Mouse (Mus musculus) gastrocnemius, postnatal 10 days (tissue): ENCODE measurements around the gene Cd164. TPM values are rescaled to one million over a fixed set of nuclear protein-coding genes. Genes with fewer than 3 reads are reported as not detected.

Source experiments
- DNase-seq: peaks from one replicate; pipeline ENCODE4 v3.0.0; 2021; ENCODE audit warnings: mixed read lengths
- total RNA-seq, 2 experiments: library from RNA; stranded (reverse); gene quantifications; 2 replicates each; pipeline ENCODE4 v1.2.3; 2021

Gene Cd164
- total RNA-seq, 2 experiments from 2014 or later, result 173 to 184 TPM

DNA sequence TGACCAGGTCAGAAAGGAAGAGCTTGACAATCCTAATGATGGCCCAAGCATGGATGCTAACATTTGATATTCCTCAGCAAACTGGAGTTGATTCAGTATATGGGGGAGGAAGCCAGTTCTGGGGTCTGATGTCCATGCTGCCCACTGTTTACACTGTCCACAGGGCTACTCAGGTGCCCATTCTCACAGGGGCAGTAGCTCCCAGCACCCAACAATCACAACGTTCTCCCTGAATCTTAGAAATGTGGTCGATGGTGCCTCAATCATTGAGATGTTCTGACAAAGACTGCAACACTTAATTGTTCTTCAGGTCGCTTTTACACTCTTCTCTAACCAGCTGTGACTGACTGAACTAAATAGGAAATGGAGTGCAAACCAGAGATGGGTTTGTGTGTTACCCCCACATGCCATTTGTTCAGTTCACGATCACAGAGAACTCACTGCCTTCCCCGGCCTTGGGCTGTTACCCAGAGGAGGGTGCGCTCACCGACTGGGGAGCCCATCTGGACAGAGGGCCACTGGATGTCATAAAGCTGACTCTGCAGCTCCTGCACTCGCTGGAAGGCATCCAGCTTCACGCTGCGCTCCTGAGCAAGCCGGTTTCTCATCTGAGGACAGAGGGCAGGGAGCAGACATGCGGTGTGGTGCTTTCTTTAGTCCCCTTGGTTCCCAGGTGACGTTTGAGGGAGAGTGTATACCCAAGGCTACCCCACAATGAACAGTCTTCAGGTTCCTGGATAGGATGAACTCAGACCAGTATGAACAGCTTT is 27.4 kb downstream of the Cd164 start:
- peak; percentile 42 for DNase-seq

DNA sequence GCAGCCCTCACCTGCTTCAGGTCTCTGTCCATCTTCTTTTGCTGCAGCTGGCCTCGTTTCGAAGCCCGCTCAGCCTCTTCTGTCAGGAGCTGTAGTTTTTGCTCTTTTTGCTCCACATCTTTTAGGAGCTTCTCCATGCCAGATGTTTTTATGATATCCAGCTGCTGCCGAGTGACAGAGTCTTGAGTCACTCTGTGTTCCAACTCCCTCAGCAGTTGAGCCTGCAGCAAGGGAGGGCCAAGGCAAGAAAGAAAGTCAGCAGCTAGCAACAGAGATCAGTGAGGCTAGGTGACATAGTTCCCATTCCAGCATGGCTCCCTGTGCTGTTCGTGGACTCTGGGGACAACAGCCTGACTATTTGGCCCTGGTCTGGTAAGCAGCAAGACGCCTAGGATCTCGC is 31.5 kb downstream of the Cd164 start:
- DNase-seq, result no peak

DNA sequence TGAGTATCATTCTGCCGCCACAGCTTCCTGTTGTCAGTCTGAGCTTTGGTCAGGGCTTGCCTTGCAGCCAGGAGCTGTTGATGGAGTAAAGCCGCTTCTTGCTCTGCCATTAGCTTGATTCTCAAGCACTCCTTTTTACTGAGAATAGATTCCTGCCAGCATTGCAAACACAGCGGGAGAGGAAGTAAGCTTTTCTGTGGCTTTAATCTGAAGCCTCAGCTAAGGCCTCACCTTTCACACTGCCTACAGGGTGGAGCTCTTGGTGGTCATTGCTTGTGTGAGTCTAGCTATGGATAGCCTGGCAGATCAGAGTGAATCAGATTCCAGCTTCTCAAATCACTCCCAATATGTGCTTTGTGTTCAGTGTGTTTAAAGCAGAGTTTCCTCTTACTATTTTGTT is 33.1 kb downstream of the Cd164 start:
- DNase-seq, result no peak

DNA sequence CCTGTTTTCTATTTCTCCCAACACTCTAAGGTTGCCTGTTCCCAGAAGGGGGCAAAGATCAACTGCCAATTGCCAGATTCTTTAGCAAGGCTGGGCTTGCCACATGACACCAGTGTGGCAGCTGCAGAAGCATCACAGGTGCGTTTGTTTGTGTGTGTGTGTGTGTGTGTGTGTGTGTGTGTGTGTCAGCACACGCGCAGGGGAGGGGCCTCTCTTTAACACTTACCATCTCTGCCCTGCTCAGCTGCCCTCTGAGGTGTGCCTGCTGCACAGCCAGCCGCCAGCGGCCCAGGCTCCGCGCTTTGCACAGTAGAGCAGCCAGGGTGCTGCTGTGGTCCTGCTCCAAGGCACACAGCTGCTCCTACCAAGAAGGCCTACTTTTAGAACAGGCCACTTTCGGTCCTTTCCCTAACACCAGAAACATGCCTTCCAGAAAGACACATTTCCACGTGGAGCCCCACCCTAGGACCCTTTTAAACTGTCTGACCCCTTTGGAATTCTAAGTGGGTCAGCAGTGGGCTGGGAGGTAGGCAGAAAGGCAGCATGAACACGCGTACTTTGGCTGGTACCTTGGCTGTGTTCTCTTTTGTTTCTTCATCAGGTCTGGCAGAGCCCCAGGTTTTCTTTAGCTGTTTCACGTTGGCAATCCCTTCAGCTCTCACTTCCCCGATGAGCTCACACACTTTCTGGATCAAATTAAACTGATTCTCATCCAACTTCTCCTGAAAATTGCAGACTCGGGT is 33.8 kb downstream of the Cd164 start:
- DNase-seq, result peak; percentile 48

DNA sequence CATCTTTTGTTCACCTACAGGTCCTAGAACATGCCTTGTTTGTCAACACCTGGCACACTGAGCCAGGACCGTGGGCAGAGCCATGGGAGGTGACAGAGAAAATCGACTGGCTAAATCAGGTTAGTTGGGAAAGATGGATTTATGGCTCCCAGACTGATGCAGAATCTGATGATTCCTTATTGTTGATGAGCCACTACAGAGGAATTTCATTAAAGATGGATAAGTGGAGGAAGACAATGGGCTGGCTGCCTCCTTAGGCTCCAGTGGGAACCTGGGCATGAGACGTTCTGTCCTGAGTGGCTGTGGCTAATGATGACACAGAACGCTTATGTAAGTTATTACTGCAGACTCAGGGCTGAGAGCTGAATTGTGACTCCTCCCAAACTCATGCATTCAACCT is 34.5 kb downstream of the Cd164 start:
- no peak for DNase-seq

DNA sequence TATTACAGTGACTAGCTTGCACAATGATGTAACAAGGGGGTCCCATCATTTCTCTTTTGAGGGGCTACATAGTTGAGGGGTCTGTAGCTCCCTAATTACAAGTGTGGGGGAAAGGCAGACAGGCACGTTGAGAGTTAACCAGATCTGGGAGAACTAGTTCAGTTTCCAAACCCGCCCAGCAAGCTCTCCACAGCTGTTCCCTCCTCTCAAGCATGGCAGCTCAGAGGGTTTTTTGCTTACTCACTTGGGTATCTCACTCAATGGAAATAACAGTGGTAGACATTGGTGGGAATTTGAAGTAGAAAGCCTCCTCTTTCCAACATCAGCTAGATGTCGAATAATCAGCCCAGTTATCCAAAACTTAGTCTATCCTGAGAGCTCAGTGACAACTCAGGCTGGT is 35.9 kb downstream of the Cd164 start:
- no peak for DNase-seq

DNA sequence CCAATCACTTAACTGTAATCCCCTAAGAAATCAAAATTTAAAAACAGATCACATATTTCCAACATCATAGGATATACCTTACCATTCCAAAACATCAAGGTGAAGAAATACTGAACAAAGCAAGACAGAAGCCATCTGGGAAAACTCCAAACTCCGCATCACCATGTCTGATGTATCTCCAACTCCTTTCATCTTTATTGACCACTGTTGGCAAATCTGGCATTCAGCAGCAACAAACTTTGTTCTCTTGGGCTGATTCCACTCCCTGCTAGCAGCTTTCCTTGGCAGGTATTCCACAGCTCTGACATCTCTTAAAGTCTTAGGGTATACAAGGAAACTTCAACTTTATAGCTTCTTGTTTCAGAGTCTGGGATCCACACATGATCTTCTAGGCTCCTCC is 39.2 kb downstream of the Cd164 start:
- no peak for DNase-seq

DNA sequence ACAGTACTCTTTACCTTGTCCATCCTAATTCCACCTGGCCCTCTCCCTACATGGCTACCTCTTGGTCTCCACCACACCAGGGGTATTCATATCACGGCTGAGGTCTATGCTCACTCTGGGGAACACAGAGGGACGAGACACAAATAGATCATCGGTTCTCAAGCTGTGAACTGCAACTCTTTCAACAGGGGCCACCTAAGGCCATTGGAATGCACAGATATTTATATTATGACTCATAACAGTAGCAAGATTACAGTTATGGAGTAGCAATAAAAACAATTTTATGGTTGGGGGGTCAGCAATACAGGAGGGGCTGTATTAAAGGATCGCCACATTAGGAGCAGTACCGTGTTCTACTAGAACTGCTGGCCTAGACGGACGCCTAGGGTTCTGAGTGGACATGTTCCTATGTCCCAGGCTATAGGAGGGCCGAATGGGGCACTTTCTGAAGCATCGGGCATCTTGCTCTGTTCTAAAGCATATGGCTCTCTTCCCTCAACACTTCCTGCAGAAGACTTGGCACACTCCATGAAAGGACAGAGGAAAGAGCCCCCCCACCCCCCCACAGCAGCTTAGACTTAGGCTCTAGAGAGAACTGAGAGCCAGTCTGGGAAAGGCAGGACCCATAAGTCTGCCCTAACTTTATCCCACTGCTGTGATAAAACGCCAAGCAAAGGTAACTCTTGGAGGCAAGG is 42.6 kb downstream of the Cd164 start:
- no peak for DNase-seq

DNA sequence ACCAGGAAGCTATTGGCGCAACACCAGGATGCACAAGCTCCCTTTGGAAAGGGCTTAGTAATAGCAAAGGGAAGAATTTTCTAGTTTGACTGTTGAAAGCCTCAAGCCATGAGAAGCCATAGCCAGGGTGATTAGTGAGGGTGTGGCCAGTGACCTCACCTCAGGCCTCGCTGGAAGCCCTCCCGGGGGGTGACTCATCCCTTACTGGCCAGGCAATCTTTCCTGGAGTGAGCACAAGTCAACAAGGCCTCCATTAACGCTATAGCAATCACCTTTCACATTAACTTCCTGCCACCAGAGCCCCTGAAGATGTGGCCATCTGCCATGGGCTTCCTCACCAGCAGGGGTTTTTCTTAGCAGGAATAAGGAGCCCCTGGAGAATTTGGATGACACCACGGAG is 45.9 kb downstream of the Cd164 start:
- DNase-seq, result peak; percentile 69

DNA sequence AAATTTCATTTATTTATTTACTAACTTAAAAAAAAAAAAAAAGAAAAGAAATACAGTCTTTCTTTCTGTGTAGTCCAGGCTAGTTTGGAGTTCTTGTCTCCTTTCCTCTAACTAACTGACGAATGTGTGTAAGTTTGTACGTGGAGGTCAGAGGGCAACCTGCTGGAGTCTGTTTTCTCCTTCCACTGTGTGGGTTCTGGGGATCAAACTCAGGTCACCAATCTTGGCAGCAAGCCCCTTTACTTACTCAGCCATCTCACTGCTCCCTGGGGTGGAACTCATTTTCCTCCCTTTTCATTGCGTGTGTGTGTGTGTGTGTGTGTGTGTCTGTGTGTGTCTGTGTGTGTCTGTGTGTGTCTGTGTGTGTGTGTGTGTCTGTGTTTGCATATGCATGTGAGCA is 49.1 kb downstream of the Cd164 start:
- DNase-seq, result no peak

DNA sequence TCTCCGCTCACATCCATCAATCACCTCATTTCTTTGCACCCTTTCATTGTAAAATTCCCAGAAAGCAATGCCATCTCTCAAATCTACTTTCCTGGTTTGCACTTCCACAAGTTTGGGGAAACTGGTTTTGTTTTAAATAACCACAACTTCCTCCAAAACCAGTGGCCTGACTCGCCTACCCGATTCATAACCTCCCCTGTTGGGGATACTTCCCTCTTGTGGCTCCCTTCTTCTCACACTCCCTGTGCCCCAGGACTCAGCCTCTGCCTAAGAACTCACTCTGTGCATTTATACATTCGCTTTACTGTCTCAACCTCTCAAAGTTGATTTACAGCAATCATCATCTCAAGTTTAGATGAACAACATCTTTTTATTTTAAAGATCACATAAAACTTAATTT is 51.9 kb downstream of the Cd164 start:
- no peak for DNase-seq

DNA sequence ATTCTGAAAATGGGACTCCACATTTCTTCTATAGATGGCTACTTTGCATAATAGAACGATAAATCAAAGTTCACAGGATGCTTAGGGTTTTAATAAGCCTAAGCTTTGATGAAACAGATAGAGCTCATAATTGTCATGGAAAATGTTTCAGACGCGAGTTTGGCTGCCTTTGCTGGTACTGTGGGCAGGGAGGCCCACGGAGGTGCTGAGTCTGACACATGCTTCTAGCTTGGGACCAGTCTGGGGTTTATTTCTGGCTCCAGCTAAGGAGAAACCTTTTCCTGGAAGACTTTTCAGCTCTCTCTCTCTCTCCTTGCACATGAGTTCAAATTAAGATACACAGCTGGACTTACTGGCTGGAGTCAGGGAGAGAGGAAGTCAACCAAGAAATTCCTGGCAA is 53.1 kb downstream of the Cd164 start:
- no peak for DNase-seq

DNA sequence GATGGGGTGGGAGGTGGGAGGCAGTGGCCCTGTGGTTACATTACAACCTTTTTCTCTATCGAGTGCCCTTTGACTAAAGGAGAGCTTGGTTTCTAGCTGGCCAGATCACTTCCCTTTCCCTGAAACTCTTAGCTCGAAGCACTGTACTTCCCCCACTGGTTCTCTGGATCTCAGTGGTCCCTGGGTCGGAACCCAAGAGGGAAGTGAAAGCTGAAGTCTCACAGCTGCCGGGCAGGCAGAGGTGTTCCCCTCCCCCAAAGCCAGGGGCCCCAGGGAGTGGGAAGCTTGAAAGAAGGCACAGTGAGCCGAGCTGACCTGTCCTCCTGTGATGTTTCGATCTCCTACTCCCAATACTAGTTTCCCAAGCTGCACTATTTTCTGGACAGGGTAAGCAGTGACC is 54.0 kb downstream of the Cd164 start:
- DNase-seq, result no peak

DNA sequence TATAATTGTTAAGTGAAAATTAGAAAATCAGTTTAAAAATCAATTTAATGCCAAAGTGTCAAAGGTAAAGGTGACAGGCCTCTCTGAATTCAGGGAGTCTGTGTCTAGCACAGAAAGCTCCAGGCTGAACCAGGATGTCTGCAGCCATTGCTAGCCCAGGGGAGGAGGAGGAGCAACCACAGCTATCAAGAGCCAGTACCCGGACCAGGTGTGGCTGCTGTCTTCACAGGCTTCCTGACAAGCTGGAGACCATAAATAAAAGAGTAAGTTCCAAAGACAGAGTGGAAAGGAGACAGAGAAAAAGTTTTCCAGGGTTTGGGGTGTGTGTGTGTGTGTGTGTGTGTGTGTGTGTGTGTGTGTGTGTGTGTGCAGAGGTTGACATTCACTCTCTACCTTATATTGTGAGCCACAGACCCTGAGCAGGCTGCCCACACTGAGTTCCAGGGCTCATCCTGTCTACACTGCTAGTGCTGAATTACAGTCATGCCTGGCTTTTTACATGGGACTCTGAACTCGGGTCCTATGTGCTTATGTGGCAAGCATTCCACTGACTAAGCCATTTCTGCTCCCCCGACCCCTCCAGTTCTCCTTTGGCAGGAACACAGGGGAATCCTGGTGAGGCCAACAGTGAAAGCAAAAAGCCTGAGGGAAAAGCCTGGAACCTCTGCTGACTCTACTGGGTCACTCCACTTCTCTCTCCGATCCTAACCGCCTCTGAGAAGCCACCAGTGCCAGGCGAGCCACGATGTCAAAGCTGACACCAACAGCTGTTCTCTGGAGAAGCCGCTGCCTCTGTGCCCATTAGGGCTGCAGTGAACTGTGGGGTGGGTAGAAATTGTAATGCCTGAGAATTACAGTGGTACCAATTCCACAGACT is 56.5 kb downstream of the Cd164 start:
- no peak for DNase-seq

DNA sequence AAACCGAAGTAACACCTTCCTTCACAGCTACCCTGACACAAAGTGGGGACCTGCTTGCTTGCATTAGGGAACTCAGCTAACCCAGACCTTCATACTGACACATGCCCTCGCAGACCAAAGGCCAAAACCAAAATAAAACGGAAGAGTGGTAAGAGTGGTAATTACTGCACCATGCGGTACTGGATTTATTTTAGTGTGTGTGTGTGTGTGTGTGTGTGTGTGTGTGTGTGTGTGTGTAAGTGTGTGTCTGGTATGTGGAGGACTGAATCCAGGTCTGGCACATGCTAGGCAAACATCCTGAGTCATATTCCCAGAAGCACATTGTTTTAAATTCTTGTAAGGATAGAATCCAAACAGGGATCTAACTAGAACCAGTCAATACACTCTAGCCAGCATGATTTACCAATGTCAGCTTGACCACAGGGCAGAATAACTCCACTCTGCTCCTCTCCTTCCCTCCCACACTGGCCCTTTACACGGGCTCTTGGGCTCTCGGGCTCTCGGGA is 57.2 kb downstream of the Cd164 start:
- DNase-seq, result no peak

DNA sequence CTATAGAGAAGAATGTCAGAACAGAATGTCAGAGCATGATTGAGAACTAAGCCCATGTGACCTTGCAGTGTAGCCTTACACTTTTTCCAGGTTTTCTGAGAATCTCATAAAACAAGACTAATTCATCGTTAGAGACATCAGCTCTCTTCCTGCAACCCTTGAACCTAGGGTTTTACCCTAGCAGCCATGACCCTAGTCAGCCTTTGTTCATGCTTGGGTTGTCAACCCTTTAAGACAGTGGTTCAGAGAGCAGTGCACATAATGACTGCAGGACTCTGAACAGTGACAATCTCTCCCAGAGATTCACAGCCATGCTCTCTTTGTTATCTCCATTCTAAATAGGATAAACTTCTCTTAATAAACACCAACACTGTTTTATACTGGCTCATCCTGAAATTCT is 59.3 kb downstream of the Cd164 start:
- DNase-seq, result no peak

DNA sequence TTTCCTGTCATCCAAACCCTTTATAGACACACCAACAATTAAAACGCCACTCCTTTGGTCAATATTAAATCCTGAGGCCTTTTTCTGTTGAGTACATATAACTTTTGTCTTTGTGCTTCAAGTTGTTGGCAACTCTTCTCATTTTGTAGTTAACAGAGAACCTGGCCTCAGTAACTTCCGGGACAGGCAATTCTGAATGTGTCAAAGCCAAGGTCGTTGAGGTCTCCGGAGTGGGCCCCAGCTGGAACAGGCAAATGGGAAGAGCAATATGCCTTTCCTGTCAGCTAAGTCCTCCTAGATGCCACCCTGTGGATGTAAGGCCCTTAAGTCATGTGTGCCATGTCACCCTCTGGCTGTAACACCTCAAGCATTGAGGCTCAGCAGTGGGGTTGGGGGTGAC is 61.2 kb downstream of the Cd164 start:
- DNase-seq, result no peak

Other genes with a start within 250 kb of the Cd164 start
- gene Fig4, start 216.2 kb upstream of the Cd164 start, total RNA-seq, result 1 to 10 TPM; 7.6 to 9.9 TPM
- gene Ak9, start 215.4 kb upstream of the Cd164 start, total RNA-seq, result not detected
- gene Zbtb24, start 69.0 kb upstream of the Cd164 start, total RNA-seq, result 1 to 10 TPM; 6.0 to 8.5 TPM
- gene Mical1, start 43.1 kb upstream of the Cd164 start, total RNA-seq, result 10 to 100 TPM; 17.3 to 26.9 TPM
- gene Smpd2, start 29.0 kb upstream of the Cd164 start, total RNA-seq, result 10 to 100 TPM; 12.8 to 14.3 TPM
- not detected for gene Ppil6, start 29.0 kb upstream of the Cd164 start, total RNA-seq
- 1 to 10 TPM; 1.3 TPM for gene Ccdc162, start 197.2 kb downstream of the Cd164 start, total RNA-seq